Mouse (Mus musculus): Measurements from ENCODE around the gene Nme6.
A peak's percentile ranks its signal among the peaks of the same experiment; 100 is the strongest.

Nme6 gene

DNA sequence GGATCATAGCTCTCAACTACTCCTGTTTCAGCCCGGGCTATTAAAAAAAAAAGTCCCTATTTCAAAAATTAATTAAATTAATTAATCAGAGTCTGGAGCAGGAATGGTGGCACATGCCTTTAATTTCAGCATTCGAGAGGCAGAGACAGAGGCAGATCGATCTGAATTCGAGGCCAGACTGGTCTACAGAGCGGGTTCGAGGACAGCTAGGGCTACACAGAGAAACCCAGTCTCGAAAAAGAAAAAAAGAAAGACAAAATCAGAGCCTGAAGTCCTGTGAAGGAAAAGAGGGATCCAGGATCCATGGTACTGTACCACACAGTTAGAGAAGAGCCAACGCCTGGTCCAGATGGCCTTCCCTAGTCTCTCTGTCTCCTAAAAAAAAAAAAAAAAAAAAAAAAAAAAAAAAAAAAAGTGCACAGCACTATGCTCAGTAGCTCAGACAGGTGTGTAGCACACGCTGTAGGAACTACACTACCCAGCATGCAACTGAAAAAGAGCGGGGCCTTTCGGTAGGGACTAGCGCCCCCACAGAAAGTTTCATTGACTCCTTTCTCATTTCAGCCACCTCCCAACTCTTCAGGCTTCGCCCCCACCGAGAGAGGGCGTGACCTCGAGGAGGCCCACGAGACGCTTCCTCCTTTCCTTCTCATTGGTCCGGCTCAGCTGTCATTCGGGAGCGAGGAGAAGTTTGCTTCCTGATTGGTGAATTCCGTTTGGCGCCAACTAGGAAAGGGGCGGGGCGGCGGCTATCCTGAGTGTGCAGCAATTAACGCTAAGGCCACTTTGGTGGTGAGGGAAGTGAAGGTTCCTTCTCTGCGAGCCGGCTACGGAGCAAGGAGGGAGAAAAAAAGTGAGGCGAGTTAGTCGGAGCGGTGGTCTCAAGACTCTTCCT, 42.5 kb downstream of the Nme6 start, which contains the start of gene Cdc25a:
Gene Cdc25a (plus strand): TSS at position 783 of the 895 bp plus-strand sequence.
- peak; percentile 99 for DNase-seq (ENCODE audit: low spot score)

DNA sequence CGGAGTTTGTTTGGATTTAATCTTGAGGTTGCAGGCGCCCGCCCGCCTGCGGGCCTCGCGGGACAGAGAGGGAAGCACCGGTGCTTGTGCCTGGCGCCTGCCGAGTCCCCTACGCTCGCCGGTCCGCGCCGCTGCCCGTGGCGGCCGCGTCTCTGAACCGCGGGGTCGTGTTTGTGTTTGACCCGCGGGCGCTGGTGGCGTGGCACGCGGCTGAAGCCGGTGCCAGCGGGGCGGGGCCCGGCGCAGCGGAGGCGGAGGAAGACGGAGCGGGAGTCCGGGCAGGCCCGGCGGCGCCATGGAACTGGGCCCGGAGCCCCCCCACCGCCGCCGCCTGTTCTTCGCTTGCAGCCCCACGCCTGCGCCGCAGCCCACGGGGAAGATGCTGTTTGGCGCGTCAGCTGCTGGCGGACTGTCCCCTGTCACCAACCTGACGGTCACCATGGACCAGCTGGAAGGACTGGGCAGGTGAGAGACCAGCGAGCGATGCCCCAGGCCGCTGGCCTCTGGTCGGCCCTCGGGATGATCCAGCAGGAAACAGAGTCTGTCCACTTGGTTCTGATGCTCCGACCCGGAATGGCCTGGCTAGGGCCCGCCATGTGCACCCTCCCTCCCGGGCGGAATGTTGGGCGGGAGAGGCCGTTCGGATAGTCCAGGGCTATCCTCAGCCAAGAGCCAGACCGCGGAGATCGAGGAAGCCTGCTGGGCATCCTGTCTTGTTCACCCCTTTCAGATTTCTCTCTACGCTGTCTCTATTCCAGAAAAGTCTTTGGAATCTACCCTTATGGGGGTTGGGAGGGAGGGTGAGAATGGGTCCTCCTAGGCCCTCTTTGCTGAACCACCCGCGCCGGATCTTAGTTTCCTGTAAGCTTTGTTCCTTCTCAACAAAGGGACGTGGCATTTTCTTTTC, 43.4 kb downstream of the Nme6 start:
- peak; percentile 70 for DNase-seq (ENCODE audit: low spot score)

DNA sequence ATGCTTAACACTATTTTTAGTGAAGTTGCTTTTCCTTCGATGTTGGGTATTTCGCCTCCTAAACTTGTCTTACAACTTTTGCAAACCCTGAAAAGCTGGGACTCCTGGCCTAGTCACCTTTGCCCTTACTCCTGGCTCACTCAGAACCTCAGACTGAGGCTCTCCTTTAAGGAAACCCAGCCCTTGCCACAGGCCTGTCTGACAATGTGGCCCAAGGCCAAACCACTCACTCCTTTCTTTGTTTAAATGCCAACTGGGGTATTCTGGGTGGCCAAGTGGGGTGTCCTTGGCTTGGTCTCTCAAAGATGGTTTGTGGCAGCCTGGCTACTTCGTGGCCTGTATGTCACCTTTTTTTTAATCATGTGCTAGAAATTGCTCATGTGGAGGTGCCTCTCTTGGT, 44.2 kb downstream of the Nme6 start:
- peak; percentile 46 for DNase-seq (ENCODE audit: low spot score)

DNA sequence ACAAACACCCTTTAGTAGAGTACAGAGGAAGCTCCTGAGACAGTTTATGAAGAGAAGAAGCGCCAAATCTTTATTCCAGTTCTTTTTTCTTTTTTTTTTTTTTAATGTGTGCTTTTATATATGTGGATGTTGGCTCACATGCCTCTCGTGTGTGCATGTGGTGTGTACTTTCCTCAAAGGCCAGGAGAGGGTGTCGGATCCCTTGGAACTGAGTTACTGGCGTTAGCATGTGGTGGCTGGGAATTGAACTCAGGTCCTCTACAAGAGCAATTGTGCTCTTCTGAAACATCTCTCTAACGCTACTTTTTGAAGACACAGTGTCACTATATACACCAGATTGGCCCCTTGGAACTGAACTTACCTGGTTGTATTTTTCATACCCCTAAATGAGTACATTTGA, 45.1 kb downstream of the Nme6 start:
- DNase-seq (ENCODE audit: low spot score): no peak

DNA sequence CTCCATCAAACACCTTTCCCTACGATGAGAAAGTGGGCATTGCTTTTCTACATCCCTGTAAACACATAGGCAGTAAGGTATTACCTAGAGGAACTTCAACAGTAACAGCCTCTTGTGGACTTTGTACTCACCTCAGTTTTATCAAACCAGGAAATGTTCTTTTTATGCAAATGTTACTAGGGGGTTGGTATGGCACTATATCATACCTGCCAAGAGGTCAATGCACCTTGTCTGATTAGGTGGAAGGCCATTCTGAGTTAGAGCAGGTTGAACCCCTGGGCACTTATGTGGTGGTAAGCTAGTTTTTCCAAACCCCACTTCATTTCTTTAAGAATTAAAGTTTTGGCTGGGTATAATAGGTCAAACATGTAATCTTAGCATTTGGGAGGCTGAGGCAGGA, 46.8 kb downstream of the Nme6 start:
- DNase-seq (ENCODE audit: low spot score): no peak

DNA sequence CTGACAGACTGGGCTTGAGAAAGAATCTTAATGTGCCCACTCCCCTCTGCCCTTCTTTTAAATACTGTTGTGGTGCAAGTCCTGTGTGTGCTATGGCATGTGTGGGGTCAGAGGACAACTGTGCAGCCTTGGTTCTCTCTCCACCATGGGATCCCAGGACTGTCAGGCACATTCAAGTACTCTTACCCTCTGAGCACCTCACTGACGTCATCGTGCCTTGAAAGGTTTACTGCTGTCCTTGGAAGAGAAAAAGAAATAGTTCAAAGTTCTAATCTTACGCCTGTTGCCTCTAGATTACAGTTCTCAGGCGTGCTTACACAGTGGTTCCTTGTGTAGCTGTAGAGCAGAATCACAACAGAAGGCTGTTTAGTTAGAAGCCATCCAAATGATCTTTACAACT, 53.7 kb downstream of the Nme6 start:
- DNase-seq (ENCODE audit: low spot score): no peak

DNA sequence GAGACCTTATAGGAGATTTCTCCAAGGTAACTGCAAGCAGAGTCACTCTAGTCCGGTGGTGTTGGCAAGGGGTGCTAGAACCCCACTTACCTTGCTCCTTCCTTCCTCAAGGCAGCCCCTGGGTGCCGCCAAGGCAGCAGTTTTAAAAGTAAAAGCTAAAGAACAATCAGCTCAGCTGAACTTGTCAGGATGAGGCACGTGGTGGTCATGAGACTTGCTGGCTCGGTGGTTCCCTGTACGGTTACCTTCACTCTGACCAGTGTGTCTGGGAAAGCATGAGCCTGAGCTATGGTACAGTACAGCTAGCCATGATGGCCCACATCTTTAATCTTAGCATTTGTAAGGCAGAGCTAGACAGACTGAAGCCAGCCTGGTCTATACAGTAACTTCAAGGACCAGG, 54.8 kb downstream of the Nme6 start:
- no peak for DNase-seq (ENCODE audit: low spot score)

DNA sequence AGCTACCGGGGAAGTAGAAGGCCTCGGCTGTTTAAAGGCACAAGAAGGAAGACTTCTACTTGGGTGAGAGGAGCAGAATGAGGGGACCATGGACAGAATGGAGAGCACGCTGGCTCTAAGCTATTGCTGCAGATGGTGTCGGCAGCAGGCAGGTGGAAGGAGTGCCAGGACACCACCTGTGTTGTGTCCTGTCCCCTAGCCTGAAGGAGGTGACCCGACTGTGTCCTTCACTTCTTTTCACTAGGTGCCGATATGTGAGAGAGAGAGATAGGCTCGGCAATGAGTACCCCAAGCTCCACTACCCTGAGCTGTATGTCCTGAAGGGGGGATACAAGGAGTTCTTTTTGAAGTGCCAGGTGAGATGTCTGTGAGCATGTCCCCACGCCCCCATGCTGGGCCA, 59.0 kb downstream of the Nme6 start:
- DNase-seq (ENCODE audit: low spot score): no peak
